Comparison of ENCODE assay signal across 10 mouse cellular contexts in the genomic region with DNA sequence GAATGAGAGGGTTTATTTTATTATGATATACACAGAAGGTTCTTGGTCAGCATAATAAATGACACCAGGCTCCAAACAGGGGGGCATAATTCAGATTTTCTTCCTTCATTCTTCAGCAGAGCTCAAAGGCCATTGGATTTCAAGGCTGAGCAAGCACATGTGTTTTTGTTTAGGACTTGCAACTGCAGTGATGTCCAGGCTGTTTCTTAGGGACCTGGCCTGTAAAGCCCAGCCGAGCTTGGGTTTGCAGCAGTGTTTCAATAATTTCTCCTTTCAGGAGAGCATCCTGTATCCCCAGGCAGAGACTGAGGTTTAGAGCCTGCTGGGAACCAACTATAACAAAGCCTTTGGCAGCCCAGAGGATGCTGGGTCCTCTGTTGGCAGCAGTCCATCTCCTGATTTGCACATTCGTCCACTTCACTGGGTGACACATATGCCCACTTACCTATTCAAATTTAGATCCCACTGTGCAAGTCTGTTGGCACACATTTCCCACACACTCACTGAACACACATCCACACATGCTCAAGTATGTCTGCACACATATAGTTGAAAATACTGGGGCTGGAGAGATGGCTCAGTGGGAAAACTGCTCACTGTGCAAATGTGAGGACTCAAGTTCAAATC.
A peak's percentile ranks its signal among the peaks of the same experiment; 100 is the strongest.
DNase-seq lines count a peak whose midpoint lies in the region; ATAC-seq and TF ChIP-seq lines count a peak whose summit lies in the region.
"Had no signal": no experiment of that assay in that cellular context is flagged by ENCODE, and none has a peak within 500 bp of the region (broad histone marks: within the 10 kb centered on the region; RNA-seq: fewer than 3 reads in every experiment).

No protein-coding gene starts in this region.

- ATAC-seq in midbrain, embryonic 13.5 days, result peak; percentile 71
- ATAC-seq in hindbrain, embryonic 15.5 days (ENCODE audit: low FRiP score, low read depth), result peak; percentile 46; the same call in 1 of the 2 replicates

- H3K4me2 ChIP-seq in midbrain, embryonic 13.5 days (replicated peaks), result no peak overlapping the region
- no peak overlapping the region for H3K4me2 ChIP-seq in hindbrain, embryonic 15.5 days
- H3K4me2 ChIP-seq: limb, embryonic 13.5 days had no signal

- no peaks in the 10 kb centered on the region for H3K36me3 ChIP-seq in midbrain, embryonic 13.5 days
- H3K36me3 ChIP-seq in midbrain, embryonic 10.5 days, result 0 out of 2 replicates have a peak, but pooled peaks cover 3% of the 10 kb centered on the region
- H3K36me3 ChIP-seq in hindbrain, embryonic 15.5 days, result no peaks in the 10 kb centered on the region
- H3K36me3 ChIP-seq: limb, embryonic 13.5 days had no signal

- TF ChIP-seq CTCF in cerebellum, adult 2 months (IDR thresholded peaks at IDR 0.05; ENCODE audit: borderline replicate concordance, insufficient read depth, low read depth, low read length), result no peak

- H3K4me1 ChIP-seq in cerebellum, adult 2 months (ENCODE audit: control insufficient read depth, insufficient read depth, low read length), result no peaks in the 10 kb centered on the region
- H3K4me1 ChIP-seq in midbrain, embryonic 13.5 days (replicated peaks), result peaks cover 24% of the 10 kb centered on the region
- peaks cover 29% of the 10 kb centered on the region for H3K4me1 ChIP-seq in midbrain, embryonic 10.5 days
- peaks cover 15% of the 10 kb centered on the region; the same call in 1 of the 2 replicates for H3K4me1 ChIP-seq in hindbrain, embryonic 15.5 days (replicated peaks)

- TF ChIP-seq POLR2A in cerebellum, adult 2 months (IDR thresholded peaks at IDR 0.05; ENCODE audit: borderline replicate concordance, insufficient read depth, low read length), result no peak

- no peak overlapping the region for H3K27ac ChIP-seq in cerebellum, adult 2 months (ENCODE audit: insufficient read depth, low read length)
- peak overlapping the region; percentile 32; the same call in 1 of the 2 replicates for H3K27ac ChIP-seq in midbrain, embryonic 13.5 days
- H3K27ac ChIP-seq in midbrain, embryonic 10.5 days (replicated peaks), result no peak overlapping the region
- peak overlapping the region; percentile 40; the same call in 1 of the 2 replicates for H3K27ac ChIP-seq in hindbrain, embryonic 15.5 days (replicated peaks)
- H3K27ac ChIP-seq: limb, embryonic 13.5 days had no signal

- no peaks in the 10 kb centered on the region for H3K9me3 ChIP-seq in midbrain, embryonic 13.5 days
- H3K9me3 ChIP-seq in midbrain, embryonic 10.5 days (replicated peaks), result peaks cover 4% of the 10 kb centered on the region; the same call in 1 of the 2 replicates
- no peaks in the 10 kb centered on the region for H3K9me3 ChIP-seq in hindbrain, embryonic 15.5 days

- intact Hi-C loops in gastrocnemius, postnatal 14 days (cut with DNase I; ENCODE audit: low total_unique reads), result no loop called here
- intact Hi-C loops in heart, postnatal 36 days (cut with DNase I), result no loop called here

- WGBS in cerebellum, adult 2 months, result 13% methylated on average over 2 of the region's 2 CpGs
- WGBS in midbrain, embryonic 13.5 days, result 38% methylated on average over 2 of the region's 2 CpGs
- WGBS in midbrain, embryonic 10.5 days, result 58% methylated on average over 2 of the region's 2 CpGs
- WGBS in hindbrain, embryonic 15.5 days, result 27% methylated on average over 2 of the region's 2 CpGs

- H3K27me3 ChIP-seq in cerebellum, adult 2 months (ENCODE audit: control insufficient read depth, insufficient read depth, low read length), result no peaks in the 10 kb centered on the region; the same call in 1 of the 2 replicates
- H3K27me3 ChIP-seq in midbrain, embryonic 13.5 days, result peaks cover 6% of the 10 kb centered on the region
- peaks cover 34% of the 10 kb centered on the region for H3K27me3 ChIP-seq in midbrain, embryonic 10.5 days (ENCODE audit: low read depth, poor library complexity, severe bottlenecking)
- H3K27me3 ChIP-seq in hindbrain, embryonic 15.5 days, result no peaks in the 10 kb centered on the region
- H3K27me3 ChIP-seq: limb, embryonic 13.5 days had no signal

- DNase-seq in cerebellum, postnatal 14 days, result peak; percentile 68 to 78
- no peak for DNase-seq in cerebellum, adult 2 months
- DNase-seq in midbrain, embryonic 10.5 days (ENCODE audit: low spot score), result no peak
- peak; percentile 10 for DNase-seq in right cerebral cortex, postnatal 25 days
- no peak for DNase-seq in gastrocnemius, postnatal 14 days
- no peak for DNase-seq in heart, postnatal 36 days
- DNase-seq: lung, postnatal 14 days had no signal

- no peak overlapping the region for H3K9ac ChIP-seq in midbrain, embryonic 13.5 days (replicated peaks)
- H3K9ac ChIP-seq in hindbrain, embryonic 15.5 days, result no peak overlapping the region
- H3K9ac ChIP-seq: limb, embryonic 13.5 days had no signal

- H3K4me3 ChIP-seq in cerebellum, adult 2 months (replicated peaks; ENCODE audit: insufficient read depth, low read depth, low read length), result no peak overlapping the region
- no peak overlapping the region for H3K4me3 ChIP-seq in midbrain, embryonic 13.5 days (replicated peaks)
- no peak overlapping the region for H3K4me3 ChIP-seq in midbrain, embryonic 10.5 days
- H3K4me3 ChIP-seq in hindbrain, embryonic 15.5 days, result no peak overlapping the region
- H3K4me3 ChIP-seq: limb, embryonic 13.5 days had no signal

Comparison
In these comparisons a context has a peak if more than half of its experiments do, and no peak if none do; other contexts are left out.
1. DNase-seq: peak in cerebellum, postnatal 14 days (2 of 2) and right cerebral cortex, postnatal 25 days (single experiment); none in cerebellum, adult 2 months (0 of 2), midbrain, embryonic 10.5 days (single experiment), gastrocnemius, postnatal 14 days (single experiment) and heart, postnatal 36 days (0 of 2).
2. H3K27ac ChIP-seq: peak in midbrain, embryonic 13.5 days (single experiment) and hindbrain, embryonic 15.5 days (single experiment); none in cerebellum, adult 2 months (single experiment) and midbrain, embryonic 10.5 days (single experiment).